Mouse (Mus musculus) stomach, adult 2 months (tissue): ENCODE measurements around the gene Hcls1. TPM values are rescaled to one million over a fixed set of nuclear protein-coding genes. Genes with fewer than 3 reads are reported as not detected.

Source experiments
- polyA plus RNA-seq: library from polyadenylated mRNA; depleted of rRNA; stranded (reverse); fragments of >200 nt; gene quantifications from 2 replicates; pipeline ENCODE4 v1.2.3, GENCODE M21; 2012; rRNA removed

Hcls1 gene
- 2.3 and 3.7 TPM in 2 replicates for polyA plus RNA-seq

GRCm38 (mm10) chr16:36934841-36935620 lies at the start of gene Hcls1:
Gene Hcls1, plus strand, starts transcription at chr16:36934983.

GRCm38 (mm10) chr16:36989999-36990625 lies 55.3 kb downstream of the Hcls1 start, which contains the start of gene Fbxo40:
Gene Fbxo40, minus strand, starts transcription at chr16:36990467.

GRCm38 (mm10) chr16:37011061-37011921 lies 76.5 kb downstream of the Hcls1 start, which contains the start of gene Polq:
Gene Polq, plus strand, starts transcription at chr16:37011786.

Other genes with a start within 250 kb of the Hcls1 start
- gene Ildr1, start 241.0 kb upstream of the Hcls1 start, polyA plus RNA-seq, result 0.73 and 1.0 TPM in 2 replicates
- gene Slc15a2, start 150.0 kb upstream of the Hcls1 start, polyA plus RNA-seq, result 0.19 TPM in 1 of 2 replicates, not detected in the other
- gene Iqcb1, start 106.6 kb upstream of the Hcls1 start, polyA plus RNA-seq, result 0.02 and 0.24 TPM in 2 replicates
- gene Eaf2, start 60.0 kb upstream of the Hcls1 start, polyA plus RNA-seq, result not detected in 2 replicates
- 19.9 and 24.4 TPM in 2 replicates for gene Golgb1, start 59.8 kb upstream of the Hcls1 start, polyA plus RNA-seq
- gene Fbxo40, start 55.5 kb downstream of the Hcls1 start, polyA plus RNA-seq, result 0.11 and 0.15 TPM in 2 replicates
- gene Polq, start 76.8 kb downstream of the Hcls1 start, polyA plus RNA-seq, result 0.12 and 0.16 TPM in 2 replicates